Mouse (Mus musculus): ENCODE measurements around the gene Tnfrsf8. TPM values are rescaled to one million over a fixed set of nuclear protein-coding genes. Genes with fewer than 3 reads are reported as not detected.

Gene Tnfrsf8
- 0.65 TPM for polyA plus RNA-seq (2015; fragmentation: Illumina TruSeq; extraction: RNeasy Lipid Tissue Mini Kit (QIAGEN cat#74804); ENCODE audit: low read depth, low replicate concordance)

DNA sequence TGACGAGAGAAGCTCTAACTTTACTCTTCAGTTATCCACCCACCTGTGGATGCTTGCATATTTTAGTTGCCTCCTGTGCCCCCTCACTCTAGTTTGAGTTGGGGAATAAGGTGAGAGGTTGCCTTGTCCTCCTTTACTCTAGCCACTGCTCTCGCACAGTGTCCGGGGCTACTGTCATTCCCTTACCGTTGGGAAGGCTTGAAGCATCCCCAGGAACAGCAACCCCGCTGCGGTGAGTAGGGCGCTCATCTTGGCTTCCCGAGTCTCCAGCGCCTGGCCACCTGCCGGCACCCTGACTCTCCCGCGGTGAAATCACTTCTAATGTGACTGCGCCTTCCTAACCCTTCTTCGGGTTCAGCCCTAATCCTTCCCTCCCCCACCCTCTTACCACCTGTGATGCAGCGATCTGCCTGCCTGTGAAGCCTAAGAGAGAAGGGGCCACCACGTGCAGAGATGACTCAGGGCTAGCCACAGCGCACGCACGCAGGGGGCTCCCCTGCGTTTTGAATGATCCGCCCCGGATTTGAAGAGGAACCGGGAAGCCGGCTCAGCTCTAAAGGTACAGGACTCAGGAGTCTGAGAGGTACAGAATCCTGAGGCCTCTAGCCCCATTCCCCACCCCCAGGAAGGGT lies at the start of gene Tnfrsf8:
Gene Tnfrsf8 (minus strand): TSS at position 329 of the 632 bp plus-strand sequence.

DNA sequence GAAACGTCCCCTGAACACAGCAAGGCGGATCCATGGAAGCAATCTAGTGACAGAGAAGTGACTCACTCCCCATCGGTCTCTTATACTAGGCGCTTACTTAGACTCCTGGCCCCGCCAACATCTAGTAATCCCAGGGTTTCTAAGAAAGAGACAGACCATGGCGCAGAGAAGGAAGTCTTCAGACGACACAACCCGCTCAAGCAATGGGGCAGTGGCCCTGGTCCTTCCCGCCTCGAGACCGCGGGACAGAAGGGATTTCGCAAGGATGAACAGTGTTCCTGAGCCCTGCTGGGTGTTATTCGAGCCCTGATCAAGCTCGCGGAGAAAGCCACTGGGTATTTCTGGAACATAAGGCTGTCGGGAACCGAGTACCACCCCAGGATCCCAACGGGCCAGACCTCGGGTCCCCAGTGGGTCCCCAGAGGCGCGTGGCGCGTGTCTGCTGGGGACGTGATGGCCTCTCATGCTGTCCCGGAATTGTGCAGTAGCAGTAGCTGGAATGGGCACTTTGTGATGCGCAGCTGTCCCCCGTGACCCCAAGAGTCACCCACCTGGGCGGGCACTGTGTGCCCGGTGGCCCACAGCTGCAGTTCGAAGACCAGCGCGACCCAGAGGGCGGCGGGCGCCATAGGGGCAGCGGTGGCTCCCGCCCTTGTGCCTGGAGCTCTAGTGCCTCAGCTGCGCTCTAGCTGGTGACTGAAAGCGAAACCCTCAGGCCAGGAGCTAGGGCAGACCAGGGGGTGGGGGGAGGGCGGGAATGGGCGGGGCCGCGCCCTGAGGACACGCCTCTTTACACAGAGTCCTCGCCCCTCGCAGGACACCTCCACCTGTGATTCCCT lies 68.6 kb downstream of the Tnfrsf8 start, which contains the start of gene Tnfrsf1b:
Gene Tnfrsf1b (minus strand): TSS at position 698 of the 839 bp plus-strand sequence.

Other genes starting within 250 kb of the Tnfrsf8 start
- 46.2 TPM for gene Vps13d, start 120.2 kb downstream of the Tnfrsf8 start, polyA plus RNA-seq (2015; fragmentation: Illumina TruSeq; extraction: RNeasy Lipid Tissue Mini Kit (QIAGEN cat#74804); ENCODE audit: low read depth, low replicate concordance)
- gene Tnfrsf1b, start 68.3 kb downstream of the Tnfrsf8 start, polyA plus RNA-seq (2015; fragmentation: Illumina TruSeq; extraction: RNeasy Lipid Tissue Mini Kit (QIAGEN cat#74804); ENCODE audit: low read depth, low replicate concordance) = 2.3 TPM
- gene Zfp990, start 195.6 kb upstream of the Tnfrsf8 start, polyA plus RNA-seq (2015; fragmentation: Illumina TruSeq; extraction: RNeasy Lipid Tissue Mini Kit (QIAGEN cat#74804); ENCODE audit: low read depth, low replicate concordance) = not detected